Mouse (Mus musculus): ENCODE measurements around the gene Itga11.

- TF ChIP-seq MAX (IDR thresholded peaks at IDR 0.05; ENCODE audit: low read length), result no peak
- TF ChIP-seq CTCF (conservative IDR thresholded peaks at IDR 0.05 in 1 of 2, IDR thresholded peaks at IDR 0.05 in 1 of 2; ENCODE audit: low read depth in 2 of 2, low read length in 2 of 2), result no peak
- no peak for TF ChIP-seq MXI1 (IDR thresholded peaks at IDR 0.05; ENCODE audit: low read depth, low read length)
Observed at GRCm38 (mm10) chr9:62650764-62651163, 26.9 kb upstream of the Itga11 start.

Measured in CH12.LX (cell line).